Mouse (Mus musculus): ENCODE measurements around the gene Shb.

Gene Shb

GRCm38 (mm10) chr4:45528355-45529198 is 3.7 kb downstream of the Shb start:
- in situ Hi-C loops (cut with MboI; ENCODE audit: unreplicated experiment in 2 of 2): loop anchor here (5.0 to 25.0 kb wide), 4 partner anchors 96 to 416 kb away; partner anchors contain the start of gene Tomm5 (in 1 of the 2)

GRCm38 (mm10) chr4:45527562-45528354 is 4.5 kb downstream of the Shb start:
- in situ Hi-C loops (cut with MboI; ENCODE audit: unreplicated experiment in 2 of 2): loop anchor here (5.0 to 25.0 kb wide), 4 partner anchors 95 to 415 kb away; partner anchors contain the start of gene Tomm5 (in 1 of the 2)

GRCm38 (mm10) chr4:45526846-45527561 is 5.3 kb downstream of the Shb start:
- in situ Hi-C loops (cut with MboI; ENCODE audit: unreplicated experiment in 2 of 2): loop anchor here (5.0 to 25.0 kb wide), 4 partner anchors 95 to 415 kb away; partner anchors contain the start of gene Tomm5 (in 1 of the 2)

GRCm38 (mm10) chr4:45526175-45526574 is 6.1 kb downstream of the Shb start:
- in situ Hi-C loops (cut with MboI; ENCODE audit: unreplicated experiment in 2 of 2): loop anchor here (5.0 to 25.0 kb wide), 4 partner anchors 94 to 414 kb away; partner anchors contain the start of gene Tomm5 (in 1 of the 2)

GRCm38 (mm10) chr4:45525541-45525940 is 6.7 kb downstream of the Shb start:
- in situ Hi-C loops (cut with MboI; ENCODE audit: unreplicated experiment in 2 of 2): loop anchor here (5.0 to 25.0 kb wide), 4 partner anchors 93 to 413 kb away; partner anchors contain the start of gene Tomm5 (in 1 of the 2)

GRCm38 (mm10) chr4:45524602-45525001 is 7.7 kb downstream of the Shb start:
- in situ Hi-C loops (cut with MboI; ENCODE audit: unreplicated experiment in 2 of 2): loop anchor here (5.0 to 25.0 kb wide), 4 partner anchors 92 to 412 kb away; partner anchors contain the start of gene Tomm5 (in 1 of the 2)

- in situ Hi-C loops (cut with MboI; ENCODE audit: unreplicated experiment in 2 of 2): no loop called here
Observed at GRCm38 (mm10) chr4:45523360-45523759, 8.9 kb downstream of the Shb start.

GRCm38 (mm10) chr4:45522956-45523355 is 9.3 kb downstream of the Shb start:
- in situ Hi-C loops (cut with MboI; ENCODE audit: unreplicated experiment in 2 of 2): no loop called here

GRCm38 (mm10) chr4:45522583-45522900 is 9.7 kb downstream of the Shb start:
- in situ Hi-C loops (cut with MboI; ENCODE audit: unreplicated experiment in 2 of 2): no loop called here

- in situ Hi-C loops (cut with MboI; ENCODE audit: unreplicated experiment in 2 of 2): no loop called here
Observed at GRCm38 (mm10) chr4:45521705-45522582, 10.3 kb downstream of the Shb start.

- in situ Hi-C loops (cut with MboI; ENCODE audit: unreplicated experiment in 2 of 2): no loop called here
Observed at GRCm38 (mm10) chr4:45520375-45520774, 11.9 kb downstream of the Shb start.

GRCm38 (mm10) chr4:45517399-45517798 is 14.9 kb downstream of the Shb start:
- in situ Hi-C loops (cut with MboI; ENCODE audit: unreplicated experiment in 2 of 2): loop anchor here in 1 of 2 experiments (5.0 kb wide), 1 partner anchor 90 kb away; no protein-coding TSS in a partner anchor

- in situ Hi-C loops (cut with MboI; ENCODE audit: unreplicated experiment in 2 of 2): loop anchor here in 1 of 2 experiments (5.0 kb wide), 1 partner anchor 89 kb away; no protein-coding TSS in a partner anchor
Observed at GRCm38 (mm10) chr4:45515894-45516293, 16.4 kb downstream of the Shb start.

- in situ Hi-C loops (cut with MboI; ENCODE audit: unreplicated experiment in 2 of 2): no loop called here
Observed at GRCm38 (mm10) chr4:45514406-45514805, 17.9 kb downstream of the Shb start.

- in situ Hi-C loops (cut with MboI; ENCODE audit: unreplicated experiment in 2 of 2): no loop called here
Observed at GRCm38 (mm10) chr4:45513791-45514293, 18.4 kb downstream of the Shb start.

- in situ Hi-C loops (cut with MboI; ENCODE audit: unreplicated experiment in 2 of 2): no loop called here
Observed at GRCm38 (mm10) chr4:45513340-45513739, 18.9 kb downstream of the Shb start.

GRCm38 (mm10) chr4:45510163-45510562 is 22.1 kb downstream of the Shb start:
- in situ Hi-C loops (cut with MboI; ENCODE audit: unreplicated experiment in 2 of 2): no loop called here

- in situ Hi-C loops (cut with MboI; ENCODE audit: unreplicated experiment in 2 of 2): no loop called here
Observed at GRCm38 (mm10) chr4:45509416-45509815, 22.9 kb downstream of the Shb start.

GRCm38 (mm10) chr4:45508469-45508868 is 23.8 kb downstream of the Shb start:
- in situ Hi-C loops (cut with MboI; ENCODE audit: unreplicated experiment in 2 of 2): no loop called here
